Mouse (Mus musculus): ENCODE data around the gene Olfr912. TPM values are rescaled to one million over a fixed set of nuclear protein-coding genes. Genes with fewer than 3 reads are reported as not detected.

Gene Olfr912
- not detected for polyA plus RNA-seq (2014; fragmentation: Illumina TruSeq; extraction: RNeasy Lipid Tissue Mini Kit (QIAGEN cat#74804); ENCODE audit: low read depth, low replicate concordance)

DNA sequence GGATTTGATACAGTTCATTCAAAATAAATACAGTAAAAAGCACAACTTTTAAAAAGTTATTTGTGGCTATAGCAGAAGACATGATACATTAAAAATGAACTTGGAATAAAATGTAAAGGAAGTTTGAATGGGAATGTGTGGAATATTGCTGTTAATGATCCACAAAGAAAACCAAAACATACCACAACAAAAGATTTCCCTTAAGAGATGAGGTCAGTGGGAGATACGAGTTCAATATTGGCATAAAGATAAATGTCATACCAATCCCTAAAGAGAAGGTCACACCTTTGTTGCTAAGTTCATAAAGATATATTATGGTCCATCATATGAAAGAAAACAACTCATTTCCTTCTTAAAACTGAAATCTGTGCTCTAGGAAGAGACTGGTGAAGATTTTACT lies at the start of gene Olfr912:
Olfr912 (plus strand) TSS at position 301 of the 400 bp plus-strand sequence.

GRCm38 (mm10) chr9:38537549-38537948 lies 42.4 kb upstream of the Olfr912 start, which contains the start of gene Olfr910:
TSS of gene Olfr910 (plus strand) at chr9:38537849.

DNA sequence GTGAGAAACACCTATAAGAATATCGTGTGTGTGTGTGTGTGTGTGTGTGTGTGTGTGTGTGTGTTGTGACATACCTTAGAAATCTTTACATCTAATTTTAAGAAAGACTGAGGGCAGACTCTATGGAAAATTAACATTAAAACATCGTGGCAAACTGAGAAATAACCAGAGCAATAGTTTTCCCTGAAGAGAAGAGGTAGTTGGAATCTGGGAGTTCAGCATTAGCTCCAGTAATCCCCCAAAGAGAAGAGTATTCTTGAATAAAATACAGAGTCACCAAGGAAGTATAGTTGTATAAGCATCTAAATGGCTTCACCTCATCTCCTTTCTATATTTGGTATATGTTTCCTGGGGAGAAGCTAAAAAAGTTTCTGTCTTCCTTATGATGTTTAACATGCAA lies 12.5 kb downstream of the Olfr912 start, which contains the start of gene Olfr913:
Olfr913 (plus strand) TSS at position 301 of the 400 bp plus-strand sequence.

GRCm38 (mm10) chr9:38604802-38605201 lies 24.8 kb downstream of the Olfr912 start, which contains the start of gene Olfr914:
TSS of gene Olfr914 (plus strand) at chr9:38605102.

Other genes with a start within 250 kb of the Olfr912 start
- gene Olfr898, start 231.8 kb upstream of the Olfr912 start, polyA plus RNA-seq (2014; fragmentation: Illumina TruSeq; extraction: RNeasy Lipid Tissue Mini Kit (QIAGEN cat#74804); ENCODE audit: low read depth, low replicate concordance) = not detected
- not detected for gene Olfr250, start 213.3 kb upstream of the Olfr912 start, polyA plus RNA-seq (2014; fragmentation: Illumina TruSeq; extraction: RNeasy Lipid Tissue Mini Kit (QIAGEN cat#74804); ENCODE audit: low read depth, low replicate concordance)
- not detected for gene Olfr251, start 203.1 kb upstream of the Olfr912 start, polyA plus RNA-seq (2014; fragmentation: Illumina TruSeq; extraction: RNeasy Lipid Tissue Mini Kit (QIAGEN cat#74804); ENCODE audit: low read depth, low replicate concordance)
- not detected for gene Olfr147, start 178.5 kb upstream of the Olfr912 start, polyA plus RNA-seq (2014; fragmentation: Illumina TruSeq; extraction: RNeasy Lipid Tissue Mini Kit (QIAGEN cat#74804); ENCODE audit: low read depth, low replicate concordance)
- not detected for gene Olfr901, start 150.7 kb upstream of the Olfr912 start, polyA plus RNA-seq (2014; fragmentation: Illumina TruSeq; extraction: RNeasy Lipid Tissue Mini Kit (QIAGEN cat#74804); ENCODE audit: low read depth, low replicate concordance)
- gene Olfr902, start 132.5 kb upstream of the Olfr912 start, polyA plus RNA-seq (2014; fragmentation: Illumina TruSeq; extraction: RNeasy Lipid Tissue Mini Kit (QIAGEN cat#74804); ENCODE audit: low read depth, low replicate concordance) = not detected
- gene Olfr904, start 117.0 kb upstream of the Olfr912 start, polyA plus RNA-seq (2014; fragmentation: Illumina TruSeq; extraction: RNeasy Lipid Tissue Mini Kit (QIAGEN cat#74804); ENCODE audit: low read depth, low replicate concordance) = not detected
- gene Olfr905, start 109.1 kb upstream of the Olfr912 start, polyA plus RNA-seq (2014; fragmentation: Illumina TruSeq; extraction: RNeasy Lipid Tissue Mini Kit (QIAGEN cat#74804); ENCODE audit: low read depth, low replicate concordance) = not detected
- gene Olfr906, start 93.1 kb upstream of the Olfr912 start, polyA plus RNA-seq (2014; fragmentation: Illumina TruSeq; extraction: RNeasy Lipid Tissue Mini Kit (QIAGEN cat#74804); ENCODE audit: low read depth, low replicate concordance) = not detected
- gene Olfr907, start 84.4 kb upstream of the Olfr912 start, polyA plus RNA-seq (2014; fragmentation: Illumina TruSeq; extraction: RNeasy Lipid Tissue Mini Kit (QIAGEN cat#74804); ENCODE audit: low read depth, low replicate concordance) = not detected
- gene Olfr911-ps1, start 58.6 kb upstream of the Olfr912 start, polyA plus RNA-seq (2014; fragmentation: Illumina TruSeq; extraction: RNeasy Lipid Tissue Mini Kit (QIAGEN cat#74804); ENCODE audit: low read depth, low replicate concordance) = not detected
- gene Olfr910, start 42.3 kb upstream of the Olfr912 start, polyA plus RNA-seq (2014; fragmentation: Illumina TruSeq; extraction: RNeasy Lipid Tissue Mini Kit (QIAGEN cat#74804); ENCODE audit: low read depth, low replicate concordance) = not detected
- gene Olfr913, start 12.6 kb downstream of the Olfr912 start, polyA plus RNA-seq (2014; fragmentation: Illumina TruSeq; extraction: RNeasy Lipid Tissue Mini Kit (QIAGEN cat#74804); ENCODE audit: low read depth, low replicate concordance) = not detected
- not detected for gene Olfr914, start 24.9 kb downstream of the Olfr912 start, polyA plus RNA-seq (2014; fragmentation: Illumina TruSeq; extraction: RNeasy Lipid Tissue Mini Kit (QIAGEN cat#74804); ENCODE audit: low read depth, low replicate concordance)
- not detected for gene Olfr916, start 79.7 kb downstream of the Olfr912 start, polyA plus RNA-seq (2014; fragmentation: Illumina TruSeq; extraction: RNeasy Lipid Tissue Mini Kit (QIAGEN cat#74804); ENCODE audit: low read depth, low replicate concordance)
- gene Olfr917, start 85.7 kb downstream of the Olfr912 start, polyA plus RNA-seq (2014; fragmentation: Illumina TruSeq; extraction: RNeasy Lipid Tissue Mini Kit (QIAGEN cat#74804); ENCODE audit: low read depth, low replicate concordance) = not detected
- not detected for gene Olfr918, start 94.4 kb downstream of the Olfr912 start, polyA plus RNA-seq (2014; fragmentation: Illumina TruSeq; extraction: RNeasy Lipid Tissue Mini Kit (QIAGEN cat#74804); ENCODE audit: low read depth, low replicate concordance)
- not detected for gene Olfr919, start 123.5 kb downstream of the Olfr912 start, polyA plus RNA-seq (2014; fragmentation: Illumina TruSeq; extraction: RNeasy Lipid Tissue Mini Kit (QIAGEN cat#74804); ENCODE audit: low read depth, low replicate concordance)
- gene Vwa5a, start 138.1 kb downstream of the Olfr912 start, polyA plus RNA-seq (2014; fragmentation: Illumina TruSeq; extraction: RNeasy Lipid Tissue Mini Kit (QIAGEN cat#74804); ENCODE audit: low read depth, low replicate concordance) = 67.2 TPM
- gene Olfr920, start 172.1 kb downstream of the Olfr912 start, polyA plus RNA-seq (2014; fragmentation: Illumina TruSeq; extraction: RNeasy Lipid Tissue Mini Kit (QIAGEN cat#74804); ENCODE audit: low read depth, low replicate concordance) = 0.57 TPM
- gene Olfr921, start 192.9 kb downstream of the Olfr912 start, polyA plus RNA-seq (2014; fragmentation: Illumina TruSeq; extraction: RNeasy Lipid Tissue Mini Kit (QIAGEN cat#74804); ENCODE audit: low read depth, low replicate concordance) = not detected
- gene Olfr922, start 234.4 kb downstream of the Olfr912 start, polyA plus RNA-seq (2014; fragmentation: Illumina TruSeq; extraction: RNeasy Lipid Tissue Mini Kit (QIAGEN cat#74804); ENCODE audit: low read depth, low replicate concordance) = not detected
- gene Olfr923, start 246.4 kb downstream of the Olfr912 start, polyA plus RNA-seq (2014; fragmentation: Illumina TruSeq; extraction: RNeasy Lipid Tissue Mini Kit (QIAGEN cat#74804); ENCODE audit: low read depth, low replicate concordance) = not detected

All from kidney, adult 10 weeks (tissue).